Mouse (Mus musculus): ENCODE results near the gene Slc16a3.

The Slc16a3 gene

GRCm38 (mm10) chr11:120973318-120973717 lies 25.0 kb downstream of the Slc16a3 start:
- no peak for DNase-seq (ENCODE audit: low spot score in 2 of 2)

GRCm38 (mm10) chr11:120979711-120980426 lies 31.6 kb downstream of the Slc16a3 start:
- DNase-seq (ENCODE audit: low spot score in 2 of 2) = no peak

GRCm38 (mm10) chr11:120980427-120981035 lies 32.3 kb downstream of the Slc16a3 start:
- DNase-seq (ENCODE audit: low spot score in 2 of 2) = no peak

GRCm38 (mm10) chr11:120981661-120982060 lies 33.4 kb downstream of the Slc16a3 start:
- no peak for DNase-seq (ENCODE audit: low spot score in 2 of 2)

DNA sequence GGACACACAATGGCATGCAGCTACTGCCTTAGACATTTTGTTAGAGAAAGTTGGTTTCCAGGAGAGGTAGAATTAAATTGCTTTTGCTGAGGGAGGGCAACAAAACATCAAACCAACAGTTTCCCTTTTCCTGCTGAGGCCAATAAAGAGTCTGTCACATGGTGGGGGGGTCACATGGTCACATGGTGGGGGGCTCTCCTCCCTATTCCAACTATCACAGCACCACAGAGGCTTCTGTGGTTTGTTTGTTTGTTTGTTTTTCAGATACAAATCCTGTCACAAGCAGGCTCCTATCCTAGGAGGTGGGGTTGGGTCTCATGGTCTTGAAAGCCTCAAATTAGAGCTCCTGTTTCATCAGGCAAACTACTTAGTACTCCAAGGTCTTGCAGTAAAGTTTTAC lies 34.2 kb downstream of the Slc16a3 start:
- DNase-seq (ENCODE audit: low spot score in 2 of 2) = no peak

GRCm38 (mm10) chr11:120984448-120985330 lies 36.4 kb downstream of the Slc16a3 start:
- DNase-seq (ENCODE audit: low spot score in 2 of 2) = no peak

GRCm38 (mm10) chr11:120987608-120988007 lies 39.3 kb downstream of the Slc16a3 start:
- no peak for DNase-seq (ENCODE audit: low spot score in 2 of 2)

DNA sequence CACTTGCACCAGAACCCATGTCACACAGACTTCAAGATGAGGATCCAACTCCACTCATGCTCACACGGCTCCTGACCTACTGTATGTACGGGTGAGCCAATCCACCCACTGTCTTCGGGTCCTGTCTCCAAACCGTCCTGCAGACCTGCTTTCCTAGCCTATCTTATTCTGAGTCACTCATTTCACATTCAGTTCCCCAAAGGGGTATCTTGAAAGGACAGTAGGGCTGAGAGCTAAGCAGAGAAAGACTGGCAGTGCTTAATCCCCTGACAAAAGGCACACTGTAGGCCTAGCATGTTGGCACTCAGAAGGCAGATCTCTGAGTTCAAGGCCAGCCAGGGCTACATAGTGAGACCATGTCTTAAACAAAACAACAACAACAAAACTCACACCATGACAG lies 40.1 kb downstream of the Slc16a3 start:
- no peak for DNase-seq (ENCODE audit: low spot score in 2 of 2)

GRCm38 (mm10) chr11:120989523-120989922 lies 41.2 kb downstream of the Slc16a3 start:
- DNase-seq (ENCODE audit: low spot score in 2 of 2) = no peak

- peak in 1 of 2 experiments; percentile 70 for DNase-seq (ENCODE audit: low spot score in 2 of 2)
These were observed 42.0 kb downstream of the Slc16a3 start for GRCm38 (mm10) chr11:120990126-120990781.

GRCm38 (mm10) chr11:120990951-120991526 lies 42.8 kb downstream of the Slc16a3 start, which contains the start of gene Csnk1d:
Gene Csnk1d (minus strand): TSS chr11:120991330.
- DNase-seq (ENCODE audit: low spot score in 2 of 2) = peak; percentile 98 to 99

- DNase-seq (ENCODE audit: low spot score in 2 of 2) = no peak
These were observed 43.5 kb downstream of the Slc16a3 start for GRCm38 (mm10) chr11:120991791-120992190.

GRCm38 (mm10) chr11:120993080-120993479 lies 44.8 kb downstream of the Slc16a3 start:
- no peak for DNase-seq (ENCODE audit: low spot score in 2 of 2)

DNA sequence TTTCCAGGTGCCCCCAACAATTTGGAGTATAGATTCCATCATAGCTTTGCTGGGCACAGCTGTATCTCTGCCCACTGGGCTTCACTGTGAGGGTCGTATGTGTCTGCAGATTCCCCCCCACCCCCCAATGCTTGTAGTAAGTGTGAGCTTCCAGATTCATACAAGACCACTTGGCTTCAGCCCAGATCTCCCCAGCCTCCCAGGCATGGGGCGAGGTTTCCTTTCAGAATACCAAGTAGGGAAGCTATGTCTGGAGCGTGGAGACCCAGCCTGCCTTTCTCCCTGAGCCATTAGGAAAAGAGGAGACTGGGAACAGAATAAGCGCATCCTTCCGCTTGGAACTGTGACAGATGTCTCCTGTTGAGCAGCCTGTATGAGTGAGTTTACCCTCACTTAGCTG lies 45.3 kb downstream of the Slc16a3 start:
- no peak for DNase-seq (ENCODE audit: low spot score in 2 of 2)

DNA sequence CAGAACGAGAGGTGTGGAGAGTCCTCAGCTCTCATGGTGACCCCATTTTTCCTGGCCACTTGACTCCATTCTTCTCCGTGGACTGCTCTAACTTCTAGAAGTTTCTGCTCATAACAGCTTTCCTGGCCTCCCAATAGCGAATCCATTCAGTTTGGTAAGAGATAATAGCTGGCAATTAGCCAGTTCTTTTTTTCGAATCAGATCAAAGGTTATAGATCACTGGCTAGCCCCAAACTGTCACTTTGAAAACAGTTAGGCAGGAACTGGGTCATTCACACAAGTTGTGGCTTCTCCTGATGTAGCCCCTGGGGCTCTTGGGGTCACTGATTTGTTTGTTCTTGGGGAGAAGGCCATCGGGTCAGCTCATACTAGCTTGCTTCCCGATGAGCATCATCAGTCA lies 46.5 kb downstream of the Slc16a3 start:
- no peak for DNase-seq (ENCODE audit: low spot score in 2 of 2)

- no peak for DNase-seq (ENCODE audit: low spot score in 2 of 2)
These were observed 53.7 kb downstream of the Slc16a3 start for GRCm38 (mm10) chr11:121001966-121002365.

DNA sequence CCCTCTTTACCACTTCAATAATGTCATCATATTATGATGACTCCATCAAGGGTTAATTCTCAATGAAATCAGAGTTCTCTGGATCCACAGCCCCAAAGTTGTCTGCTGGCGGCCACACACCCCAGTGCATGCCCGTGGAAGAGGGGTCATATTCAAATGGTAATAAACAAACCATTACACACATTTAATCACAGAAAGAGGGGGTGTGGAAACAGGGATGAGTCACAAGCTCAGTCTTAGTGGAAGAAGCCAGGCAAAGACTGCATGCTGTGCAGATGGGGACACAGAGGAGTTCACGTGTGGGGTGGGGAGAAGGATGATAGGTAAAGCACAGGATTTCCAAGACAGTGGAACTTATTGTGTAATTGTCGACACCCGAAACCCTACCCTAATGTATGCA lies 56.0 kb downstream of the Slc16a3 start:
- no peak for DNase-seq (ENCODE audit: low spot score in 2 of 2)

DNA sequence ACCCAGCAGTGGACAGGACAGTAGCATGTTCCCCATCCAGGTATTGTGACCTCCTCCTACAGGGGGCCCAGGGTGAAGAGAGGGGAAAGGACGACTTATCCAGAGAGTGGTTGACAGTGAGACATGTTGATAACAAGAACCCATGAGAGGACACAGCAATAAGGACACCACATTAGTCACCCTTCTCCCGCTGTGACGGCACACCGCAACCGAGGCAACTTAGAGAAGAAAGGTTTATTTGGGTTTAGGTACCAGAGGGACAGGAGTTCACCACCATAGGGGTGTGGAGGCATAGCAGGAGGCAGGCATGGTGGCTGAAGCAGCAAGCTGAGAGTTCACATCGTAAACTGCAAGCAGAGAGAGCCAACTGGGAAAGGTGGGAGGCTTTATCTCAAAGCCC lies 57.9 kb downstream of the Slc16a3 start:
- no peak for DNase-seq (ENCODE audit: low spot score in 2 of 2)

GRCm38 (mm10) chr11:121010044-121010755 lies 61.9 kb downstream of the Slc16a3 start:
- no peak for DNase-seq (ENCODE audit: low spot score in 2 of 2)

Data from urinary bladder, postnatal 4 days (tissue).